Comparison of ENCODE assay signal across 25 mouse cellular contexts in the genomic region with DNA sequence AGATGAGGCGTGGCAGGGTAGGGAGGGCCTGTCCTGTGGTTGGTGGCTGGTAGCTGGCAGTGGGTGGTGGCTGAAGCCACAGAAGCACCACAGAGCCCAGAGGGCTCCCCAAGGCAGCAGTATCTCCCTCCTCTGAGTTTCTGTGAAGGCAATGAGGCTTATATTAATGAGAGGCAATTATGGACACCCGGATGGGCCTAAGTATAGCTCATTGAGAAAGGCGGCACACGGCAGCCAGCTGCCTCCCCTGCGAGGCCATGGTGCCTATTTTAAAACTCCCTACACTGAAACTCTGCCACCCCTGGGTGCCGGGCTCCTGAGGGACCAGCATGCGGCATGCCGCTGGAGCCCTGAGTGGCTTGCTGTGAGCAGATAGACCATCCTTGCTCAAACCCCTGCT.
A peak's percentile ranks its signal among the peaks of the same experiment; 100 is the strongest.
DNase-seq lines count a peak whose midpoint lies in the region; ATAC-seq and TF ChIP-seq lines count a peak whose summit lies in the region.
"Had no signal": no experiment of that assay in that cellular context is flagged by ENCODE, and none has a peak within 500 bp of the region (broad histone marks: within the 10 kb centered on the region; RNA-seq: fewer than 3 reads in every experiment).

No protein-coding gene starts in this region.

- no peak for TF ChIP-seq CTCF in olfactory bulb, adult 2 months (IDR thresholded peaks at IDR 0.05; ENCODE audit: insufficient read depth, low read depth, low read length)

- H3K4me1 ChIP-seq in hindbrain, embryonic 11.5 days (replicated peaks; ENCODE audit: control insufficient read depth, insufficient read depth, low read length), result no peaks in the 10 kb centered on the region; the same call in none of the 2 replicates
- H3K4me1 ChIP-seq in hindbrain, embryonic 12.5 days, result peaks cover 25% of the 10 kb centered on the region
- H3K4me1 ChIP-seq in midbrain, embryonic 10.5 days, result peaks cover 45% of the 10 kb centered on the region
- H3K4me1 ChIP-seq in midbrain, embryonic 11.5 days (ENCODE audit: control insufficient read depth, insufficient read depth, low read length), result 0 out of 2 replicates have a peak, but pooled peaks cover 2% of the 10 kb centered on the region
- H3K4me1 ChIP-seq in forebrain, embryonic 13.5 days, result peaks cover 24% of the 10 kb centered on the region
- peaks cover 58% of the 10 kb centered on the region for H3K4me1 ChIP-seq in olfactory bulb, adult 2 months (ENCODE audit: control insufficient read depth, insufficient read depth, low read length)
- H3K4me1 ChIP-seq: heart, embryonic 15.5 days; liver, embryonic 15.5 days; lung, embryonic 15.5 days had no signal

- H3K9me3 ChIP-seq in hindbrain, embryonic 11.5 days (ENCODE audit: control insufficient read depth, low read length), result no peaks in the 10 kb centered on the region
- no peaks in the 10 kb centered on the region for H3K9me3 ChIP-seq in hindbrain, embryonic 12.5 days (replicated peaks)
- no peaks in the 10 kb centered on the region for H3K9me3 ChIP-seq in midbrain, embryonic 10.5 days (replicated peaks)
- H3K9me3 ChIP-seq in midbrain, embryonic 11.5 days (ENCODE audit: control insufficient read depth, low read length), result no peaks in the 10 kb centered on the region
- no peaks in the 10 kb centered on the region for H3K9me3 ChIP-seq in forebrain, embryonic 13.5 days (replicated peaks)
- H3K9me3 ChIP-seq: G1E; heart, embryonic 15.5 days; liver, embryonic 15.5 days; lung, embryonic 15.5 days; megakaryocyte, embryonic 14.5 days; midbrain, embryonic 15.5 days; neural tube, embryonic 12.5 days had no signal

- H3K9ac ChIP-seq in hindbrain, embryonic 11.5 days (ENCODE audit: low read depth, low read length), result 0 out of 2 replicates have a peak overlapping the region, but pooled peaks have one; percentile 19
- H3K9ac ChIP-seq in hindbrain, embryonic 12.5 days, result no peak overlapping the region
- H3K9ac ChIP-seq in midbrain, embryonic 11.5 days (ENCODE audit: low read length), result no peak overlapping the region
- H3K9ac ChIP-seq in forebrain, embryonic 13.5 days, result no peak overlapping the region
- H3K9ac ChIP-seq: heart, embryonic 15.5 days; liver, embryonic 15.5 days; lung, embryonic 15.5 days; midbrain, embryonic 15.5 days; neural tube, embryonic 12.5 days had no signal

- H3K4me2 ChIP-seq in hindbrain, embryonic 11.5 days (replicated peaks; ENCODE audit: low read depth, low read length), result no peak overlapping the region
- H3K4me2 ChIP-seq in hindbrain, embryonic 12.5 days (replicated peaks), result no peak overlapping the region
- H3K4me2 ChIP-seq in midbrain, embryonic 11.5 days, result no peak overlapping the region
- no peak overlapping the region for H3K4me2 ChIP-seq in forebrain, embryonic 13.5 days
- H3K4me2 ChIP-seq: heart, embryonic 15.5 days; liver, embryonic 15.5 days; lung, embryonic 15.5 days; midbrain, embryonic 15.5 days; neural tube, embryonic 12.5 days had no signal

- H3K27ac ChIP-seq in hindbrain, embryonic 11.5 days (ENCODE audit: low read depth, low read length), result no peak overlapping the region
- H3K27ac ChIP-seq in hindbrain, embryonic 12.5 days, result no peak overlapping the region
- 0 out of 2 replicates have a peak overlapping the region, but pooled peaks have one; percentile 13 for H3K27ac ChIP-seq in midbrain, embryonic 10.5 days (replicated peaks)
- H3K27ac ChIP-seq in midbrain, embryonic 11.5 days (ENCODE audit: low read depth, low read length), result no peak overlapping the region
- no peak overlapping the region for H3K27ac ChIP-seq in forebrain, embryonic 13.5 days
- peak overlapping the region; percentile 60 for H3K27ac ChIP-seq in olfactory bulb, adult 2 months (ENCODE audit: insufficient read depth, low read depth, low read length)
- H3K27ac ChIP-seq: gastrocnemius, adult 2 months; heart, embryonic 15.5 days; liver, embryonic 15.5 days; lung, embryonic 15.5 days; midbrain, embryonic 15.5 days; neural tube, embryonic 12.5 days had no signal

- ATAC-seq in hindbrain, embryonic 11.5 days (ENCODE audit: low FRiP score), result no peak
- ATAC-seq in hindbrain, embryonic 12.5 days (ENCODE audit: low FRiP score), result no peak
- no peak for ATAC-seq in midbrain, embryonic 11.5 days (ENCODE audit: low FRiP score)
- ATAC-seq in forebrain, embryonic 13.5 days, result peak; percentile 30; the same call in 1 of the 2 replicates
- ATAC-seq: intestine, embryonic 16.5 days; midbrain, embryonic 15.5 days had no signal

- WGBS in hindbrain, embryonic 11.5 days, result 70% methylated on average over 8 of the region's 8 CpGs
- 69% methylated on average over 8 of the region's 8 CpGs for WGBS in hindbrain, embryonic 12.5 days
- WGBS in midbrain, embryonic 10.5 days, result 85% methylated on average over 8 of the region's 8 CpGs
- WGBS in midbrain, embryonic 11.5 days, result 88% methylated on average over 8 of the region's 8 CpGs
- WGBS in forebrain, embryonic 13.5 days, result 51% methylated on average over 8 of the region's 8 CpGs
- 19% methylated on average over 8 of the region's 8 CpGs for WGBS in olfactory bulb, adult 2 months

- intact Hi-C loops in heart, postnatal 25 days (cut with DNase I), result no loop called here

- no peak for TF ChIP-seq POLR2A in olfactory bulb, adult 2 months (IDR thresholded peaks at IDR 0.05; ENCODE audit: insufficient read depth, low read depth, low read length)

- H3K4me3 ChIP-seq in hindbrain, embryonic 11.5 days (ENCODE audit: low read depth, low read length), result no peak overlapping the region
- no peak overlapping the region for H3K4me3 ChIP-seq in hindbrain, embryonic 12.5 days
- no peak overlapping the region for H3K4me3 ChIP-seq in midbrain, embryonic 10.5 days
- H3K4me3 ChIP-seq in midbrain, embryonic 11.5 days (ENCODE audit: low read depth, low read length), result no peak overlapping the region
- H3K4me3 ChIP-seq in forebrain, embryonic 13.5 days, result no peak overlapping the region
- H3K4me3 ChIP-seq in olfactory bulb, adult 2 months (ENCODE audit: insufficient read depth, low read depth, low read length), result no peak overlapping the region
- H3K4me3 ChIP-seq: gastrocnemius, adult 2 months; heart, embryonic 15.5 days; liver, embryonic 15.5 days; lung, embryonic 15.5 days; megakaryocyte, embryonic 14.5 days; midbrain, embryonic 15.5 days; neural tube, embryonic 12.5 days had no signal

- DNase-seq in hindbrain, embryonic 11.5 days (ENCODE audit: low spot score), result no peak
- DNase-seq in midbrain, embryonic 10.5 days (ENCODE audit: low spot score), result no peak
- no peak for DNase-seq in midbrain, embryonic 11.5 days (ENCODE audit: low spot score, missing footprints)
- DNase-seq in heart, postnatal 25 days (ENCODE audit: low spot score), result no peak
- no peak for DNase-seq in thymus, postnatal 36 days
- DNase-seq: adrenal gland, adult 8-10 months; cerebellum, adult 9-10 months; gastrocnemius, adult 2 months; kidney, adult 9 months; kidney, postnatal 14 days; layer of hippocampus, postnatal 36 days; lung, postnatal 36 days; right cerebral cortex, postnatal 14 days; spleen, adult 18-20 months had no signal

- no peaks in the 10 kb centered on the region for H3K27me3 ChIP-seq in hindbrain, embryonic 11.5 days (ENCODE audit: control insufficient read depth, insufficient read depth, low read length)
- H3K27me3 ChIP-seq in hindbrain, embryonic 12.5 days, result no peaks in the 10 kb centered on the region
- no peaks in the 10 kb centered on the region for H3K27me3 ChIP-seq in midbrain, embryonic 10.5 days (ENCODE audit: low read depth, poor library complexity, severe bottlenecking)
- H3K27me3 ChIP-seq in midbrain, embryonic 11.5 days (ENCODE audit: control insufficient read depth, insufficient read depth, low read length), result no peaks in the 10 kb centered on the region
- no peaks in the 10 kb centered on the region for H3K27me3 ChIP-seq in forebrain, embryonic 13.5 days
- H3K27me3 ChIP-seq: lung, embryonic 15.5 days; midbrain, embryonic 15.5 days; neural tube, embryonic 12.5 days had no signal

- H3K36me3 ChIP-seq in hindbrain, embryonic 11.5 days (ENCODE audit: control insufficient read depth, insufficient read depth, low read length), result no peaks in the 10 kb centered on the region
- no peaks in the 10 kb centered on the region for H3K36me3 ChIP-seq in hindbrain, embryonic 12.5 days
- H3K36me3 ChIP-seq in midbrain, embryonic 10.5 days, result no peaks in the 10 kb centered on the region
- H3K36me3 ChIP-seq in midbrain, embryonic 11.5 days (ENCODE audit: control insufficient read depth, insufficient read depth, low read length), result no peaks in the 10 kb centered on the region
- no peaks in the 10 kb centered on the region for H3K36me3 ChIP-seq in forebrain, embryonic 13.5 days (ENCODE audit: poor library complexity, severe bottlenecking)
- H3K36me3 ChIP-seq: G1E; heart, embryonic 15.5 days; liver, embryonic 15.5 days; lung, embryonic 15.5 days; midbrain, embryonic 15.5 days; neural tube, embryonic 12.5 days had no signal

Comparison
In these comparisons a context has a peak if more than half of its experiments do, and no peak if none do; other contexts are left out.
1. H3K27ac ChIP-seq: peak in midbrain, embryonic 10.5 days (single experiment) and olfactory bulb, adult 2 months (single experiment); none in hindbrain, embryonic 11.5 days (single experiment), hindbrain, embryonic 12.5 days (single experiment), midbrain, embryonic 11.5 days (single experiment) and forebrain, embryonic 13.5 days (single experiment).